Mouse (Mus musculus) G1E (cell line): ENCODE results near the gene Tm7sf3. TPM values are rescaled to one million over a fixed set of nuclear protein-coding genes. Genes with fewer than 3 reads are reported as not detected.
"Not testable (repeated sequence)": the region's sequence is repeated elsewhere in the genome, so short reads cannot be mapped to it uniquely, and the experiment has no call there.

Source experiments
- ATAC-seq: 2 replicates; pipeline ENCODE4 v1.8.0; 2016; ENCODE audit warnings: mild to moderate bottlenecking; ENCODE audit not compliant: insufficient number of reproducible peaks, poor library complexity, low FRiP score, severe bottlenecking; ENCODE audit errors: extremely low read depth
- DNase-seq: peaks from one replicate; pipeline ENCODE4 v3.0.0; 2012; ENCODE audit warnings: low spot score
- H3K27me3 ChIP-seq: 2 replicates; pipeline ENCODE4 v1.6.1; 2012; ENCODE audit warnings: mild to moderate bottlenecking, low read length, inconsistent platforms; ENCODE audit not compliant: insufficient read depth
- H3K36me3 ChIP-seq: replicated peaks from 2 replicates; pipeline ENCODE3; 2012; ENCODE audit warnings: mild to moderate bottlenecking, inconsistent platforms
- H3K4me1 ChIP-seq: 2 replicates; pipeline ENCODE4 v1.6.1; 2012; ENCODE audit warnings: low read depth, low read length, inconsistent platforms, mixed read lengths; ENCODE audit not compliant: insufficient read depth
- H3K4me3 ChIP-seq: 2 replicates; pipeline ENCODE4 v1.5.1; 2012; ENCODE audit warnings: low read depth, mild to moderate bottlenecking, inconsistent platforms, low read length, moderate library complexity, mixed read lengths
- H3K9me3 ChIP-seq: replicated peaks from 2 replicates; pipeline ENCODE4 v1.6.1; 2012; ENCODE audit warnings: inconsistent platforms
- CTCF ChIP-seq: IDR thresholded peaks from 2 replicates; pipeline ENCODE4 v1.5.1; 2012; ENCODE audit warnings: low read depth, low read length, inconsistent platforms, mixed read lengths
- GATA1 ChIP-seq: IDR thresholded peaks from 2 replicates; pipeline ENCODE4 v1.6.1; 2012; ENCODE audit warnings: borderline replicate concordance, low read length, inconsistent platforms, mixed read lengths
- GATA2 ChIP-seq: IDR thresholded peaks from 2 replicates; pipeline ENCODE4 v1.6.1; 2012; ENCODE audit warnings: low read depth, low read length, inconsistent platforms, borderline replicate concordance
- POLR2AphosphoS5 ChIP-seq: IDR thresholded peaks from 2 replicates; pipeline ENCODE4 v1.6.1; 2012; ENCODE audit warnings: low read depth, low read length, inconsistent platforms; ENCODE audit not compliant: insufficient replicate concordance
- TAL1 ChIP-seq: conservative IDR thresholded peaks from 2 replicates; pipeline ENCODE4 v1.6.1; 2012; ENCODE audit warnings: low read depth, low read length, inconsistent platforms, mixed read lengths
- polyA plus RNA-seq: library from polyadenylated mRNA; stranded (reverse); fragments of >175 nt; gene quantifications from 2 replicates; pipeline ENCODE4 v1.2.3, GENCODE M21; 2012
- total RNA-seq, 2 experiments: library from RNA; stranded (forward) in 1 of 2; stranded (reverse) in 1 of 2; fragments of 200-1000 nt in 1 of 2; fragments of >200 nt in 1 of 2; fragmentation: Nextera tagmentation in 1 of 2; gene quantifications; 2 replicates each; pipeline ENCODE4 v1.2.3; 2014 to 2017

The Tm7sf3 gene
- total and polyA plus RNA-seq, 3 experiments = 24.7 to 27.8 (median 25.0) TPM

DNA sequence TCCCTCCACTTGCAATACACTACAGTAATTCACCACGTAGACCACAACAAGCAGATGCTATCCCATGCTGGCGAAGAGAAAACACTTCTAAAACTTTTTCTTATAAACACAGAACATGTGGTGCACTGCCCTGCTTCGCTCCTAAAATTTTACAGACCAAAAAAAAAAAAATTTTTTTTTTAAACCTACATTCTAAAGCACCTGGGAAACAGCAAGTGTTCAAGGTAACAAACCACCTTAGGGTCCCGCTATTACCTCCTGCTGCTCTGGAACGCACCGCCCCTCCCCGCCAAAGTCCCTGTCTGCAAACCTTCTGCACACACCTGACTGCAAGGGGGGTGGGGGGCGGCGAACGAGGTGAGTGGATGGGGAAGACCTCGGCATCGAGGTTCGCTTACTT is 65.7 kb downstream of the Tm7sf3 start, which contains the start of gene Fgfr1op2:
Gene Fgfr1op2 (plus strand): TSS at position 301 of the 400 bp plus-strand sequence.
- ATAC-seq (no peak), DNase-seq (no peak)
- peaks cover 26% of the 10 kb centered on the region for H3K4me1 ChIP-seq
- TF ChIP-seq POLR2AphosphoS5 = no peak
- TF ChIP-seq TAL1 = no peak
- no peak for TF ChIP-seq GATA2
- no peaks in the 10 kb centered on the region for H3K9me3 ChIP-seq
- H3K36me3 ChIP-seq = peaks cover 21% of the 10 kb centered on the region
- no peaks in the 10 kb centered on the region for H3K27me3 ChIP-seq
- peak within 1 kb of the TSS; percentile 99 for H3K4me3 ChIP-seq

DNA sequence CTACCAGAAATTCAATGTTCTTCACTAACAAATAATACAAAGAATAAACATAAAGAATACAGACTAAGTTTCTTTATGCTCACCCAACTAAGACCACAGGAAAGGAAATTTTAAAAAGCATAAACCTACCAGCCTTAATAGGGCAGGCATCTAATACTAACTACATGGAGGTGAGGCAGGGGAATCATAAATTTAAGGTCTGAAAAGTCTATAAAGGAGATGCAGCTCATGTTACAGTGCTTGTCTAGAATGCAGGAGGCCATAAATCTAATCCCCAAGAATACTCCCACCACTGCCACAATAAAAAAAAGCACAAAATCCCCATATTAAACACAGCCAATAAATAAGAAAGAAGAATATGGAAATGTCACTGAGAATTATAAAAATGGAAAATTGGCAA is 70.6 kb downstream of the Tm7sf3 start:
- ATAC-seq (no peak), DNase-seq (no peak)
- no peaks in the 10 kb centered on the region for H3K27me3 ChIP-seq
- H3K36me3 ChIP-seq = peaks cover 47% of the 10 kb centered on the region
- peaks cover 19% of the 10 kb centered on the region for H3K4me1 ChIP-seq
- no peak overlapping the region for H3K4me3 ChIP-seq
- H3K9me3 ChIP-seq = no peaks in the 10 kb centered on the region
- TF ChIP-seq TAL1 = no peak
- no peak for TF ChIP-seq CTCF
- no peak for TF ChIP-seq POLR2AphosphoS5
- no peak for TF ChIP-seq GATA1
- no peak for TF ChIP-seq GATA2

DNA sequence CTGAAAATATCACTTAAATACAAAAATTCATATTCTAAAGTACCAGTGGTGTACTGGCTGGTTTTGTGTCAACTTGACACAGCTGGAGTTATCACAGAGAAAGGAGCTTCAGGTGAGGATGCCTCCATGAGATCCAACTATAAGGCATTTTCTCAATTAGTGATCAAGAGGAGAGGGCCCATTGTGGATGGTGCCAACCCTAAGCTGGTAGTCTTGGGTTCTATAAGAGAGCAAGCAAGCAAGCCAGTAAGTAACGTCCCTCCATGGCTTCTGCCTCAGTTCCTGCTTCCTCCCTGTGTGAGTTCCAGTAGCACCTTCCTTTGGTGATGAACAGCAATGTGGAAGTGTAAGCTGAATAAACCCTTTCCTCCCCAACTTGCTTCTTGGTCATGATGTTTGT is 80.2 kb downstream of the Tm7sf3 start:
- ATAC-seq, H3K27me3 ChIP-seq, H3K9me3 ChIP-seq, H3K4me3 ChIP-seq, DNase-seq, H3K4me1 ChIP-seq: not testable (repeated sequence)
- peaks cover 69% of the 10 kb centered on the region for H3K36me3 ChIP-seq

Other genes with a start within 250 kb of the Tm7sf3 start
- 37.6 and 42.5 TPM in 2 replicates for gene Itpr2, start 140.6 kb downstream of the Tm7sf3 start, total RNA-seq (2014; fragmentation: Nextera tagmentation)
- 44.1 and 46.0 TPM in 2 replicates for gene Itpr2, start 140.6 kb downstream of the Tm7sf3 start, total RNA-seq (2017)
- gene Itpr2, start 140.6 kb downstream of the Tm7sf3 start, polyA plus RNA-seq = 2.3 and 2.6 TPM in 2 replicates
- gene Fgfr1op2, start 65.6 kb downstream of the Tm7sf3 start, total RNA-seq (2014; fragmentation: Nextera tagmentation) = 175 and 189 TPM in 2 replicates
- 113 and 130 TPM in 2 replicates for gene Fgfr1op2, start 65.6 kb downstream of the Tm7sf3 start, total RNA-seq (2017)
- gene Fgfr1op2, start 65.6 kb downstream of the Tm7sf3 start, polyA plus RNA-seq = 70.6 and 75.0 TPM in 2 replicates
- 69.5 and 117 TPM in 2 replicates for gene Ints13, start 65.0 kb downstream of the Tm7sf3 start, total RNA-seq (2014; fragmentation: Nextera tagmentation)
- gene Ints13, start 65.0 kb downstream of the Tm7sf3 start, total RNA-seq (2017) = 122 and 137 TPM in 2 replicates
- 16.4 and 24.4 TPM in 2 replicates for gene Ints13, start 65.0 kb downstream of the Tm7sf3 start, polyA plus RNA-seq
- 65.7 and 70.0 TPM in 2 replicates for gene Med21, start 277 bp downstream of the Tm7sf3 start, total RNA-seq (2014; fragmentation: Nextera tagmentation)
- 99.1 and 123 TPM in 2 replicates for gene Med21, start 277 bp downstream of the Tm7sf3 start, total RNA-seq (2017)
- 4.7 and 5.7 TPM in 2 replicates for gene Med21, start 277 bp downstream of the Tm7sf3 start, polyA plus RNA-seq
- gene Stk38l, start 82.2 kb upstream of the Tm7sf3 start, total RNA-seq (2014; fragmentation: Nextera tagmentation) = 4.4 and 9.4 TPM in 2 replicates
- gene Stk38l, start 82.2 kb upstream of the Tm7sf3 start, total RNA-seq (2017) = 4.2 and 4.3 TPM in 2 replicates
- 0.51 and 0.67 TPM in 2 replicates for gene Stk38l, start 82.2 kb upstream of the Tm7sf3 start, polyA plus RNA-seq
- not detected in 2 replicates for gene Arntl2, start 153.2 kb upstream of the Tm7sf3 start, total RNA-seq (2014; fragmentation: Nextera tagmentation)
- not detected in 2 replicates for gene Arntl2, start 153.2 kb upstream of the Tm7sf3 start, total RNA-seq (2017)
- not detected in 2 replicates for gene Arntl2, start 153.2 kb upstream of the Tm7sf3 start, polyA plus RNA-seq
- gene Smco2, start 207.3 kb upstream of the Tm7sf3 start, total RNA-seq (2014; fragmentation: Nextera tagmentation) = not detected in 2 replicates
- gene Smco2, start 207.3 kb upstream of the Tm7sf3 start, total RNA-seq (2017) = 0.60 TPM in 1 of 2 replicates, not detected in the other
- not detected in 2 replicates for gene Smco2, start 207.3 kb upstream of the Tm7sf3 start, polyA plus RNA-seq
- gene Ppfibp1, start 245.7 kb upstream of the Tm7sf3 start, total RNA-seq (2014; fragmentation: Nextera tagmentation) = 3.1 and 3.3 TPM in 2 replicates
- gene Ppfibp1, start 245.7 kb upstream of the Tm7sf3 start, total RNA-seq (2017) = 8.3 and 8.6 TPM in 2 replicates
- 0.32 and 1.1 TPM in 2 replicates for gene Ppfibp1, start 245.7 kb upstream of the Tm7sf3 start, polyA plus RNA-seq